Mouse (Mus musculus) heart, adult 18-20 months (tissue): ENCODE results near the gene Prr22. TPM values are rescaled to one million over a fixed set of nuclear protein-coding genes. Genes with fewer than 3 reads are reported as not detected.

Experiments
- DNase-seq, 2 experiments: peaks; one replicate each; pipeline ENCODE4 v3.0.0; 2021 to 2022; ENCODE audit warnings: mixed read lengths in 1 of 2
- total RNA-seq, 2 experiments: library from RNA; stranded (reverse); gene quantifications; 2 replicates each; pipeline ENCODE4 v1.2.3; 2021

The Prr22 gene
- total RNA-seq, 2 experiments from 2014 or later = 0.32 TPM; not detected in 1

- no peak for DNase-seq
Observed at GRCm38 (mm10) chr17:56805784-56806183, 35.7 kb downstream of the Prr22 start.

- peak; percentile 78 to 91 for DNase-seq
Observed at GRCm38 (mm10) chr17:56808518-56808917, 38.5 kb downstream of the Prr22 start.

GRCm38 (mm10) chr17:56810245-56810644 is 40.2 kb downstream of the Prr22 start:
- DNase-seq = peak; percentile 94 to 95

- DNase-seq = peak; percentile 93 to 94
Observed at GRCm38 (mm10) chr17:56814316-56815056, 44.4 kb downstream of the Prr22 start.

- DNase-seq = peak in 1 of 2 experiments; percentile 38
Observed at GRCm38 (mm10) chr17:56815057-56815345, 45.0 kb downstream of the Prr22 start.

- DNase-seq = no peak
Observed at GRCm38 (mm10) chr17:56818067-56818636, 48.1 kb downstream of the Prr22 start.

GRCm38 (mm10) chr17:56819032-56819545 is 49.0 kb downstream of the Prr22 start:
- DNase-seq = peak in 1 of 2 experiments; percentile 39

GRCm38 (mm10) chr17:56819694-56820111 is 49.7 kb downstream of the Prr22 start:
- DNase-seq = no peak

Other genes starting within 250 kb of the Prr22 start
- gene Gm20219, start 215.9 kb upstream of the Prr22 start, total RNA-seq = under 1 TPM; 0.20 to 0.23 TPM
- gene Safb2, start 185.7 kb upstream of the Prr22 start, total RNA-seq = 10 to 100 TPM; 36.0 to 41.9 TPM
- 10 to 100 TPM; 59.6 to 68.5 TPM for gene Safb, start 185.4 kb upstream of the Prr22 start, total RNA-seq
- gene 2410015M20Rik, start 160.5 kb upstream of the Prr22 start, total RNA-seq = 100 to 1,000 TPM; 341 TPM
- 100 to 1,000 TPM; 760 to 782 TPM for gene Rpl36, start 156.8 kb upstream of the Prr22 start, total RNA-seq
- gene Lonp1, start 143.4 kb upstream of the Prr22 start, total RNA-seq = 100 to 1,000 TPM; 125 to 130 TPM
- gene Catsperd, start 142.1 kb upstream of the Prr22 start, total RNA-seq = under 1 TPM in 1 of 2 experiments, not detected in 1; 0.10 TPM
- 10 to 100 TPM; 33.8 to 35.7 TPM for gene Ranbp3, start 97.0 kb upstream of the Prr22 start, total RNA-seq
- gene Ndufa11, start 52.5 kb upstream of the Prr22 start, total RNA-seq = 100 to 1,000 TPM; 844 to 954 TPM
- 1 to 10 TPM; 3.3 to 4.5 TPM for gene Vmac, start 52.2 kb upstream of the Prr22 start, total RNA-seq
- gene Nrtn, start 12.7 kb upstream of the Prr22 start, total RNA-seq = 10 to 100 TPM; 25.1 to 32.1 TPM
- gene Dus3l, start 5.5 kb upstream of the Prr22 start, total RNA-seq = 10 to 100 TPM; 15.3 to 16.1 TPM
- 1 to 10 TPM; 2.5 to 3.1 TPM for gene Rfx2, start 60.8 kb downstream of the Prr22 start, total RNA-seq
- not detected for gene Acsbg2, start 104.2 kb downstream of the Prr22 start, total RNA-seq
- not detected for gene 1700061G19Rik, start 105.2 kb downstream of the Prr22 start, total RNA-seq
- gene Mllt1, start 165.2 kb downstream of the Prr22 start, total RNA-seq = 10 to 100 TPM; 24.3 to 25.9 TPM
- not detected for gene Acer1, start 211.9 kb downstream of the Prr22 start, total RNA-seq
- gene Clpp, start 220.1 kb downstream of the Prr22 start, total RNA-seq = 10 to 100 TPM; 80.9 to 83.1 TPM
- 10 to 100 TPM; 72.4 to 78.0 TPM for gene Alkbh7, start 227.1 kb downstream of the Prr22 start, total RNA-seq
- not detected for gene Pspn, start 229.8 kb downstream of the Prr22 start, total RNA-seq
- gene Gtf2f1, start 241.0 kb downstream of the Prr22 start, total RNA-seq = 10 to 100 TPM; 22.6 to 23.0 TPM
- not detected for gene Gm17949, start 241.2 kb downstream of the Prr22 start, total RNA-seq